Mouse (Mus musculus): ENCODE measurements at regions not wholly inside any gene's neighbourhood (a gene's known extent, or its start where the extent isn't known, plus 50 kb on each side); places are given as distances from the start of the nearest gene placed in this dataset.

DNA sequence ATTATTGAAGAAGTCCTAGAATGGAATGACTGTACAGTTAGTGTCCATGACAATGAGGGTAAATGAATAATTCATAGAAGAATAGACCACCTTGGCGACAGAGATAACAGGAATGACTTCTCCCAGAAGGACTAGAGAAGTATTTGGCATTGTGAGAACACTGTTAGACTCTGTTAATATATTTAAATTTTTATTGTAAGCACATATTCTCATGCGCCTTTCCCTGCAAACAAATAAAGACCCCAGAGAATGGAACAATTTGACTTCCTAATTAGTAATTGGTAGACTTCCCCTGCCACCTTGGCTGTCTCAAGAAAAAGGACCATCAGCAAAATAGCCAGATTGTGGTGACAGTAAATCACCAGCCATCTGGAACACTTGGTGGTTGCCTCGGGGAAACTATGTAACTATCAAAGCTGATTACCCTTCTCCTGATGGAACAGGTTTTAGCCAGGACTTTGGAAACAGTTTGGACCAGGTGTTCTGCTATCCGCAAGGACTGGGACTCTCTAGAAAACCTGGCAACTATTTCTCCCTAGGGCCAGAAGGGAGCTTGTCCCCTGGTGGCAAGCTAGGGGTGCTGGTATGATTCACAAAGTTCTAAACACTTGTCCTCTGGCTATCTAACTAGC is 261.9 kb downstream of the Myh15 start:
- TF ChIP-seq CTCF (IDR thresholded peaks at IDR 0.05; ENCODE audit: low read depth): no peak
- no peak for TF ChIP-seq EP300 (IDR thresholded peaks at IDR 0.05; ENCODE audit: low read depth)

Measured in liver, postnatal 0 days (tissue).